Mouse (Mus musculus) myocyte (in vitro differentiated cells): ENCODE measurements around the gene Pdss2. TPM values are rescaled to one million over a fixed set of nuclear protein-coding genes. Genes with fewer than 3 reads are reported as not detected.

Experiments used
- H3K27me3 ChIP-seq: one replicate; pipeline ENCODE4 v1.6.1; 2011; ENCODE audit not compliant: control insufficient read depth, insufficient read depth, insufficient read length
- H3K36me3 ChIP-seq: one replicate; pipeline ENCODE4 v1.6.1; 2011; ENCODE audit not compliant: control insufficient read depth, insufficient read depth
- H3K4me2 ChIP-seq: one replicate; pipeline ENCODE4 v1.6.1; 2011; ENCODE audit warnings: low read depth, control low read depth
- H3K4me3 ChIP-seq: one replicate; pipeline ENCODE4 v1.5.1; 2011; ENCODE audit warnings: mild to moderate bottlenecking, control low read depth, moderate library complexity
- H3K79me2 ChIP-seq: one replicate; pipeline ENCODE4 v1.6.1; 2011; ENCODE audit not compliant: control insufficient read depth, insufficient read depth
- H3ac ChIP-seq: one replicate; pipeline ENCODE4 v1.6.1; 2011; ENCODE audit not compliant: control insufficient read depth, insufficient read length
- CEBPB ChIP-seq: IDR thresholded peaks from 2 replicates; pipeline ENCODE4 v1.6.1; 2011; ENCODE audit warnings: mild to moderate bottlenecking, moderate library complexity; ENCODE audit not compliant: poor library complexity, insufficient read depth, severe bottlenecking
- E2F4 ChIP-seq: IDR thresholded peaks from one replicate; pipeline ENCODE4 v1.6.1; 2011; ENCODE audit warnings: mild to moderate bottlenecking, control low read depth, moderate library complexity; ENCODE audit not compliant: insufficient read depth
- MAX ChIP-seq: IDR thresholded peaks from one replicate; pipeline ENCODE4 v1.6.1; 2011; ENCODE audit warnings: low read depth, mild to moderate bottlenecking, control low read depth
- MYOD1 ChIP-seq, 3 experiments: IDR thresholded peaks; one replicate each; pipeline ENCODE4 v1.6.1; 2011; ENCODE audit warnings: control low read depth in 2 of 3, low read depth in 2 of 3, mild to moderate bottlenecking in 2 of 3, moderate library complexity in 1 of 3; ENCODE audit not compliant: insufficient read length in 2 of 3, control insufficient read depth in 1 of 3
- MYOG ChIP-seq, 3 experiments: IDR thresholded peaks; one replicate each; pipeline ENCODE4 v1.6.1; 2011; ENCODE audit warnings: control low read depth in 2 of 3, low read depth in 2 of 3, mild to moderate bottlenecking in 2 of 3; ENCODE audit not compliant: insufficient read length in 2 of 3, control insufficient read depth in 1 of 3, insufficient read depth in 1 of 3
- POLR2A ChIP-seq: IDR thresholded peaks from one replicate; pipeline ENCODE4 v1.6.1; 2011; ENCODE audit warnings: low read depth, mild to moderate bottlenecking, control low read depth, moderate library complexity; ENCODE audit not compliant: insufficient read length
- POLR2AphosphoS2 ChIP-seq: IDR thresholded peaks from one replicate; pipeline ENCODE4 v1.6.1; 2011; ENCODE audit warnings: low read depth, control low read depth; ENCODE audit not compliant: insufficient read length
- REST ChIP-seq: IDR thresholded peaks from one replicate; pipeline ENCODE4 v1.6.1; 2011; ENCODE audit warnings: mild to moderate bottlenecking, control low read depth, moderate library complexity; ENCODE audit not compliant: insufficient read depth, insufficient read length
- SRF ChIP-seq: IDR thresholded peaks from one replicate; pipeline ENCODE4 v1.6.1; 2011; ENCODE audit warnings: low read depth; ENCODE audit not compliant: control insufficient read depth, insufficient read length
- TCF12 ChIP-seq: IDR thresholded peaks from one replicate; pipeline ENCODE4 v1.6.1; 2011; ENCODE audit warnings: mild to moderate bottlenecking, control low read depth; ENCODE audit not compliant: poor library complexity, insufficient read depth, severe bottlenecking
- TCF3 ChIP-seq: IDR thresholded peaks from one replicate; pipeline ENCODE4 v1.6.1; 2011; ENCODE audit warnings: low read depth, control low read depth; ENCODE audit not compliant: insufficient read length
- USF1 ChIP-seq: IDR thresholded peaks from one replicate; pipeline ENCODE4 v1.6.1; 2011; ENCODE audit warnings: low read depth, mild to moderate bottlenecking, control low read depth, moderate library complexity
- polyA plus RNA-seq: library from polyadenylated mRNA; unstranded; fragments of >200 nt; fragmentation: generic; extraction: Trizol; gene quantifications from one replicate; pipeline ENCODE4 v1.2.1, GENCODE M21; 2012; ENCODE audit warnings: missing spikeins

Pdss2 gene
- polyA plus RNA-seq, 1 experiment: 8.5 TPM

GRCm38 (mm10) chr10:43235011-43235410 lies 13.7 kb downstream of the Pdss2 start:
- Histone ChIP-seq H3K79me2 (no peaks in the 10 kb centered on the region), H3ac (no peak overlapping the region), H3K4me2 (no peak overlapping the region), H3K36me3 (no peaks in the 10 kb centered on the region), H3K27me3 (no peaks in the 10 kb centered on the region), H3K4me3 (no peak overlapping the region)
- TF ChIP-seq TCF3 (no peak), MAX (no peak), POLR2A (no peak), REST (no peak), CEBPB (no peak), POLR2AphosphoS2 (no peak), MYOG (IDR thresholded peaks at IDR 0.05; ENCODE audit: control insufficient read depth in 1 of 3, insufficient read depth in 1 of 3, insufficient read length in 2 of 3, low read depth in 2 of 3) (no peak), SRF (no peak), USF1 (no peak), TCF12 (no peak), E2F4 (no peak), MYOD1 (IDR thresholded peaks at IDR 0.05; ENCODE audit: control insufficient read depth in 1 of 3, insufficient read length in 2 of 3, low read depth in 2 of 3) (no peak)

- Histone ChIP-seq H3K79me2 (no peaks in the 10 kb centered on the region), H3ac (no peak overlapping the region), H3K27me3 (no peaks in the 10 kb centered on the region), H3K4me2 (no peak overlapping the region), H3K36me3 (no peaks in the 10 kb centered on the region), H3K4me3 (no peak overlapping the region)
- no peak for TF ChIP-seq TCF12
- no peak for TF ChIP-seq USF1
- TF ChIP-seq POLR2AphosphoS2: no peak
These were observed 14.7 kb downstream of the Pdss2 start for GRCm38 (mm10) chr10:43235758-43236669.

GRCm38 (mm10) chr10:43242215-43242614 lies 20.9 kb downstream of the Pdss2 start:
- Histone ChIP-seq H3K27me3 (no peaks in the 10 kb centered on the region), H3K4me3 (no peak overlapping the region), H3K36me3 (no peaks in the 10 kb centered on the region), H3K79me2 (no peaks in the 10 kb centered on the region), H3K4me2 (no peak overlapping the region), H3ac (no peak overlapping the region)
- TF ChIP-seq E2F4 (no peak), TCF12 (no peak), REST (no peak), POLR2A (no peak), USF1 (no peak), MYOD1 (IDR thresholded peaks at IDR 0.05; ENCODE audit: control insufficient read depth in 1 of 3, insufficient read length in 2 of 3, low read depth in 2 of 3) (no peak), SRF (no peak), MAX (no peak), TCF3 (no peak), CEBPB (no peak), MYOG (IDR thresholded peaks at IDR 0.05; ENCODE audit: control insufficient read depth in 1 of 3, insufficient read depth in 1 of 3, insufficient read length in 2 of 3, low read depth in 2 of 3) (no peak), POLR2AphosphoS2 (no peak)

GRCm38 (mm10) chr10:43244262-43244806 lies 23.0 kb downstream of the Pdss2 start:
- no peaks in the 10 kb centered on the region for H3K36me3 ChIP-seq
- no peaks in the 10 kb centered on the region for H3K79me2 ChIP-seq
- no peak overlapping the region for H3ac ChIP-seq

More at GRCm38 (mm10) chr10:43244262-43244806, 23.0 kb downstream of the Pdss2 start:
- Histone ChIP-seq H3K27me3 (no peaks in the 10 kb centered on the region), H3K4me3 (no peak overlapping the region), H3K4me2 (no peak overlapping the region)
- no peak for TF ChIP-seq USF1
- no peak for TF ChIP-seq SRF
- no peak for TF ChIP-seq TCF12
- no peak for TF ChIP-seq REST
- no peak for TF ChIP-seq POLR2A
- no peak for TF ChIP-seq MYOG (IDR thresholded peaks at IDR 0.05; ENCODE audit: control insufficient read depth in 1 of 3, insufficient read depth in 1 of 3, insufficient read length in 2 of 3, low read depth in 2 of 3)
- TF ChIP-seq CEBPB: no peak
- no peak for TF ChIP-seq E2F4
- TF ChIP-seq MYOD1 (IDR thresholded peaks at IDR 0.05; ENCODE audit: control insufficient read depth in 1 of 3, insufficient read length in 2 of 3, low read depth in 2 of 3): no peak
